Mouse (Mus musculus): ENCODE measurements around the gene Iqcj. TPM values are rescaled to one million over a fixed set of nuclear protein-coding genes. Genes with fewer than 3 reads are reported as not detected.
A peak's percentile ranks its signal among the peaks of the same experiment; 100 is the strongest.

Gene Iqcj
- total RNA-seq, 2 experiments from 2014 or later = not detected

DNA sequence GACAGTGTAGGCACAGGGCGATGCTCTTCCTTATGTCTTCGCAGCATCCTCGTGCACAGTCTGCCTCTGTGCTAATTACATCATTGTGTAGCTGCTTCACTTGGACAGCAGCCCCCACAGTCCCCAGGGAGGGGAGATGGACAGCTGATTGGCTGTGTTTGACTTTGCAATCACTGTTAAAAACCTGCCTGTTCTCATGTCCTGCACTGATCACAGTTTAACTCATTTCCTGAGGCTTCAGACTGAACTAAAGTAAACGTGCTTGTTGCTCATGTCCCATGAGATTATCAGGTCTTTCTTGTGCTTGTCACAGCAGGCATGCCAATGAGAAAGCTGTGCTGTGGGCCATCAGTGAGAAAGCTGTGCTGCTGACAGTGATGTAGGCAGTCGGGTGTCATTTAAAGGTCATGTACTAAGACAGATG lies 60.5 kb downstream of the Iqcj start:
- intact Hi-C loops (cut with DNase I) = no loop called here
- DNase-seq = no peak

DNA sequence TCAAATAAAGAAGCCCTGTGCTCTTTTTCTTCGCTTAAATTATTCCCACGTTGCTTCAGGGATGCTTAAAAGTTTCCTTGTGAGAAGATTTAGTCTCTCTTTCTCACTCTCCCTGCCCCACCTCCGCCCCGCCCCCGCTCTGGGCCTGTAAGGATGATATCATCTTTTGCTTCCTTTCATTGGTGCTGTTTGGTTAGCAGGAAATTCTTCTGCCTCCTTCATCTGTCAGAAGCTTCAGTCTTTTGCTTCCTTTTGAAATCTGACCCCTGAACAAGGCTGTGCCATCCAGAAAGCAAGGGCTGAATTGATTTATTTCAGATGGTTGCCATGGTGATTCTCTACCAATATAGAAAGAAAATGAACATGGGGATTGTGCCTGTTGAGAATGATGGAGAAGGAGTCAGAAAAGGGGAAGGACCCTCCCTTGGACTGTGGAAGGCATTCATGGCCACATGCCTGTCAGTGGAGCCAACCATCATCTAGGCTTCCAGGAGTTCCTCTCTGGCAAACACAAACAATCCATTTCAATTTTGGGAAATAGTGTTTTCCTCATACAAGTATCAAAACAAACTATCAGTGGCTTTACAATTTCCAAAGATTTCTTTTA lies 62.5 kb downstream of the Iqcj start:
- no peak for DNase-seq
- intact Hi-C loops (cut with DNase I) = no loop called here

GRCm38 (mm10) chr3:67959672-67960071 lies 67.7 kb downstream of the Iqcj start:
- intact Hi-C loops (cut with DNase I) = no loop called here
- DNase-seq = no peak

GRCm38 (mm10) chr3:67960133-67960532 lies 68.1 kb downstream of the Iqcj start:
- intact Hi-C loops (cut with DNase I) = no loop called here
- DNase-seq = no peak

- intact Hi-C loops (cut with DNase I) = no loop called here
- no peak for DNase-seq
Measured at GRCm38 (mm10) chr3:67960727-67961126, 68.7 kb downstream of the Iqcj start.

DNA sequence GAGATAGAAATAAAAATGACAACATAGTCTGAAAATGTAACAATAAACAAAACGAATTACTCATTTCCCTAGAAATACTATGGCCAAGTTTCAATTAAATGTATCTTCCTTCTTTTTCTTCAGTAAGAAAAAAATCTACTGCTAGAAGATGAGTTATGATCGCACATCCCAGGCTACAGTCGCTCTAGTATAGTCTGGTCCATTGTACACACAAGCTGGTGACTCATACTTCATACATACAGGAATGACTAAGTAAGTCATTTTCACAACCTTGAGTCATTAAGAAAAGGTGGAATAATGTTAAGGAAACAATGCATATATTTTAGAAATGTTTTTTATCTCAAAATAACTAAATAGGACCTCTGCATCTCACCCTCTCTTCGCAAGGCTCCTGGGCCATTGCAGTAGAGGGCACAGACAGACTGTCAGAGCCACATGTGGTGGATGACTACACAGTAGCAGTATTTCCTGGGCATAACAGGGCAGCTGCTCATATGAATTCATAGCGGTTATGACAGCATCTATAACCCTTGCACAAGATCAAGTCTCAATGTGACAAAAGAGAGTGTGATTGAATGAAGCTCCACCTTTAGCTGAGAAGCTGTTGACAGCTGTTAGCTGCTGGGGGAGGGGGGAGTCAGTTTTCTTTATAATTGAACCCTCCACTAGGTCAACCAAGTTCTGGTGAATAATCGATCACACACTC lies 70.1 kb downstream of the Iqcj start:
- no peak for DNase-seq
- intact Hi-C loops (cut with DNase I) = no loop called here

DNA sequence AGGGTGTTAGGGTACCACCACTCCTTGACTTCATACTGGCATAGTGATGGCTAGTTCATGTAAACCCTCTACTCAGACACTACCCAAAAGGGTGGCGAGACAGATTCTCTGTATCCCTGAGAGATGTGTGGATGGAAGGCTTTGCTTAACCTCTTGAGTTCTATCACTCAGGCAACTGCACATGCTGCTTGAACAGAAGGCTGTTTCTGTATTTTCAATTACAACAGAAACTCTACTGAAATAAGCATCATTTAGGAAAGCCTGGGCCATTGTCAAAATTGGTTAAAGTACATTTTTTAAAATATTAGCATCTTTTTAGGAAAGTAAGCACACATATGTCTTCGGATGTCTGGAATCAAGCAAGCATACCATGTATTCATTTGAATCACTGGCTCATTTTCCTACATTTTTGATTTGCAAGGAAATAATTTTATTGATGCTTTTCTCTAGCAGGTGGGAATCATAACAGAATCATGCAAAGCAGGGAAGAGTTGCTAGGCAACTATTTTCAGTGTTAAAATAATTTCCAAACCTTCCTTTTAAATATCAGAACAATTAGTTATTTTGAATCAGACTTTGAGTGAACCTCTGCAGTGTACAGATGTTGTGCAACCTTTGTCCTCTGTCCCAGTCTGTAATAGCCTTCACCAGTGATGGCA lies 82.4 kb downstream of the Iqcj start:
- intact Hi-C loops (cut with DNase I) = no loop called here
- no peak for DNase-seq

- intact Hi-C loops (cut with DNase I) = no loop called here
- DNase-seq = no peak
Measured at GRCm38 (mm10) chr3:67980006-67980405, 88.0 kb downstream of the Iqcj start.

DNA sequence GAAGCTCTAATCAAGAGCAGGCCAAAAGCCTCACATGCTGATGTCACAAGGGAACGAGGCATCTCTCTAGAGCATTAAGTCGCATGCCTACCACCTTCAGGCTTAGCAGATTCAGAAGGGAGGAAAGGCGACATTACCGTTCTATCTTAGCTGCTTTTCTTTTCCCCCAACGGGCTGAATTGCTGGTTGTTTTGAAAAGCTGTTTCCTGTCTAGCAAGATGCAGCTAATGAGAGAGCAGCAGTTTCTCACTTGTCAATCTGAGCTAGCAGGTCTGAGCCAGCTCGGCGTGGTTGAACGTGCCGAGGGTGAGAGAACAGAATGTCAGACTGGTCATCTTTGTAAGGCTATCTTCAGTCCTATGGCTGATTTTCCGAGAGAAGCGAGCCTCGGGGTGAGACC lies 91.3 kb downstream of the Iqcj start:
- intact Hi-C loops (cut with DNase I) = no loop called here
- DNase-seq = no peak

DNA sequence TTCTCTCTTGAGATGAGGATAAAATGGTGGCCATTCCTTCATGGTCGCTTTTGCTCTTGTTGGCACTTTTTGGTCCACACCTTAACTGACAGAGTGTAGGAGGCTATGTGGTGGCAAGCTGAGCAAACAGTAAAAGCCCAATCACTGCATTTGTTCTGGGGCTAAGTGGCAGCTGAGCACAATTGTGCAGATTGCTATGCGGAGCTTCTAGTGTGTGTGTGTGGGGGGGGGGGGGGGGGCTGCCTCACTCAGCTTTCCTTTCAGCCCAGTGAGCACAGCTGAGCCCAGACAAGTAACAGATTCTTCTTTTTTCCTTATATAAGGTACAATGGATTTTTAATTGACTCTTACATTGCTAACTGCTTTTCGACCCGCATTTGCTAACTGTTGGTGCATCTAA lies 110.4 kb downstream of the Iqcj start:
- intact Hi-C loops (cut with DNase I) = no loop called here
- DNase-seq = no peak

DNA sequence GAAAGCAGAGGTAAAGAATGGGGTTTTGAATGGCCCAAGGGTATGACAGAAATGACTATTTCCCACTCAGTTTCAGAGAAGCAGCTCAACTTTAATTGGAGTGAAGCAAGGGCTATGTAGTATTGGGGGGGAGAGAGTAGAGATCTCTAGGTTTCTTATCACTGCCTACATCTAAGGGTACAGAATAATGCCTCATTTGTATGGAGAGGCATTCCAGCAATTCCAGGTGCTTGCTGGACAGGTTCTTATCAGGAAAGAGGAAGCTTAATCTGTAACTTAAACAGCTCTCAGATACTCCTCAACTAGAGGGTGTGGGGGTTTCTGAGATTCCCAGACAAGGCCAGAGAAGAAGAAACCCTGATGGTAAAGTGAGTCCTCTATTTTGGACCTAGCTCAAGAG lies 120.3 kb downstream of the Iqcj start:
- intact Hi-C loops (cut with DNase I) = no loop called here
- DNase-seq = no peak

- no peak for DNase-seq
- intact Hi-C loops (cut with DNase I) = no loop called here
Measured at GRCm38 (mm10) chr3:68015786-68016185, 123.8 kb downstream of the Iqcj start.

GRCm38 (mm10) chr3:68019401-68019800 lies 127.4 kb downstream of the Iqcj start:
- no peak for DNase-seq
- intact Hi-C loops (cut with DNase I) = no loop called here

DNA sequence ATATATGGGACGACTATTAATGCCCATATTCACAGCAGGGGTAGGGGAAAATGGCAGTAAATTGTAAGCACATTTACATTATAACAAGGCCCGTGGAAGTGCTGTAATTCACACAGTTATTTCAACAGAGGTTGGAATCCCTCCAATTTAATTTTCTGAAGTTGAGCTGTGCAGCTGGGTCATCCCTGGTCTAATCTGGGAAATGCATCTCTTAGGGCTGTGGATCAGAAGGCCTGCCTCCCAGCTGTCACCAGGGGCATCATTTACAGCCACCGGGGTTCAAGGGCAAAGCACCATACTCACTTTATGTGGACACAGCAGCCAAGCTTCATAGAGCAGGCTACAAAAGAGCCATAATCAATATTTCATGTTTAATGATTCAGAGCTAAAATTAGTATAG lies 144.1 kb downstream of the Iqcj start:
- no peak for DNase-seq
- intact Hi-C loops (cut with DNase I) = no loop called here

GRCm38 (mm10) chr3:68042951-68043350 lies 150.9 kb downstream of the Iqcj start:
- intact Hi-C loops (cut with DNase I) = no loop called here
- DNase-seq = no peak

DNA sequence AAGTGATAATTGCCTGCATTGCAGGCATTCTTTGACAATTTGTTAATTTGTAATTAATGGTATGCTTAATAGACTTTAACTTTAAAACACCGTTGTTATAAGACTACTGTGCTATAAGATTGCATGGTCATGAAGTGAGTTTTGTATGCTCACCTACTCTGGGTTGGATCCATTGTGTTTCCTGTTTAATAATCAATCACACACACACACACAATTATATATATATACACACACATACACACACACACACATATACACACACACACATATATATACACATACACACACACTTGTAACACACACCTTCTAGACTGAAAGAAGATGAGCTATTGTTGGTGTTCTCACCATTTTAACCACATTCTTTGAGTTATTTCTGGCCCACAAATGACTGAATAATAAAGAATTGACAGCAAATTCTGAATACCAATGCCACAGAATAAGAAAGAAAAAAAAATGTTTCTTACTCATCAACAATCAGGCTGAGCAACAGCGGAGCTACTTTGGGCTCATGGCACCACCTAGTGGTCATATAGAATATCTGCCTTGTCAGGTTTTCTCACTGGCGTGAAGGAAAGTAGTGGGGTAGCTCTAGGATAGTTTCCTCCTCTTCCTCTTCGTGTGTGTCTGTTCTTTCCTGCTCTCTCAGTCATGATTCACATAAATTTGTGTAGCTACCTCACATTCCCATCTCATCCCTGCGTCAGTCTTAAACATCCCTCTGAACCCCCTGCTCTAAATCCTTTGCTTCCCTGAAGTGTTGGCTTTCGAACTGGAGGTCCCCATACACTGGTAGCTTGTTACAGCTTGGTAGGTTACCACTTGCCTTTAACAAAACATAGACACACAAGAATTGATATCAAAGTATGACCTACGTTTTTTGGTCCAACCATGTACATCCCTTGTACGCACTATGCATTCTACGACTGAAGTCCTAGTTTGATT lies 153.7 kb downstream of the Iqcj start:
- DNase-seq = peak; percentile 2 to 8
- intact Hi-C loops (cut with DNase I) = loop anchor here (1.0 to 5.0 kb wide), 3 partner anchors 421 to 532 kb away; no protein-coding TSS in a partner anchor

- intact Hi-C loops (cut with DNase I) = loop anchor here (10.0 kb wide), 1 partner anchor 411 kb away; no protein-coding TSS in a partner anchor
Measured at GRCm38 (mm10) chr3:68053538-68053937, 161.5 kb downstream of the Iqcj start.

GRCm38 (mm10) chr3:68055071-68055470 lies 163.1 kb downstream of the Iqcj start:
- intact Hi-C loops (cut with DNase I) = loop anchor here (5.0 to 10.0 kb wide), 2 partner anchors 410 to 562 kb away; no protein-coding TSS in a partner anchor
- DNase-seq = no peak

More at GRCm38 (mm10) chr3:68053538-68053937, 161.5 kb downstream of the Iqcj start:
- no peak for DNase-seq

- DNase-seq = peak; percentile 75 to 86
- intact Hi-C loops (cut with DNase I) = loop anchor here (1.0 to 10.0 kb wide), 4 partner anchors 408 to 654 kb away; no protein-coding TSS in a partner anchor
Measured at GRCm38 (mm10) chr3:68056373-68057275, 164.6 kb downstream of the Iqcj start.

Measured in heart, postnatal 36 days (tissue).